Mouse (Mus musculus): ENCODE results near the gene Gm17482. TPM values are rescaled to one million over a fixed set of nuclear protein-coding genes. Genes with fewer than 3 reads are reported as not detected.

Gene Gm17482
- polyA plus RNA-seq, 1 experiment, result not detected

GRCm38 (mm10) chr6:115238031-115239027 lies 11.2 kb downstream of the Gm17482 start:
- Histone ChIP-seq H3K4me3 (ENCODE audit: insufficient read depth, low read depth, low read length) (no peak overlapping the region), H3K4me1 (ENCODE audit: control insufficient read depth, insufficient read depth, insufficient read length, low read length) (peaks cover 43% of the 10 kb centered on the region), H3K27ac (replicated peaks; ENCODE audit: low read depth, low read length) (peak overlapping the region; percentile 99)

GRCm38 (mm10) chr6:115239335-115239734 lies 12.2 kb downstream of the Gm17482 start:
- Histone ChIP-seq H3K27ac (replicated peaks; ENCODE audit: low read depth, low read length) (peak overlapping the region; percentile 99), H3K4me1 (ENCODE audit: control insufficient read depth, insufficient read depth, insufficient read length, low read length) (peaks cover 43% of the 10 kb centered on the region), H3K4me3 (ENCODE audit: insufficient read depth, low read depth, low read length) (no peak overlapping the region)

DNA sequence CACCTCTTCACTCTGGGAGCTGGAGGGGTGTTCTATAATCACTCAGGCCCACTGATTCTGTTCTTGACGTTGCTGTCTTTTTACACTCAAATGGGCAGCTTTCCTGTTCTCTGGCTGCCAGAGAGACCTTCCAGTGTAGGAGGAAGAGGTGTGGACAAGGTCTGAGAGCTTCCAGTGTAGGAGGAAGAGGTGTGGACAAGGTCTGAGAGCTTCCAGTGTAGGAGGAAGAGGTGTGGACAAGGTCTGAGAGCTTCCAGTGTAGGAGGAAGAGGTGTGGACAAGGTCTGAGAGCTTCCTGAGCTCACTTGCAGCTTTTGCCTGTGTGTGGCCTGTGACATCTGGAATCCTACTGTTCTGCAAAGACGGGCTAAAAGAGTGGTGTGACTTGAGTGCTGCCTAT lies 13.3 kb downstream of the Gm17482 start:
- peak overlapping the region; percentile 39 for H3K4me3 ChIP-seq (ENCODE audit: insufficient read depth, low read depth, low read length)
- peaks cover 39% of the 10 kb centered on the region for H3K4me1 ChIP-seq (ENCODE audit: control insufficient read depth, insufficient read depth, insufficient read length, low read length)
- H3K27ac ChIP-seq (replicated peaks; ENCODE audit: low read depth, low read length), result peak overlapping the region; percentile 99

- H3K27ac ChIP-seq (replicated peaks; ENCODE audit: low read depth, low read length), result peak overlapping the region; percentile 99
- no peak overlapping the region for H3K4me3 ChIP-seq (ENCODE audit: insufficient read depth, low read depth, low read length)
- peaks cover 45% of the 10 kb centered on the region for H3K4me1 ChIP-seq (ENCODE audit: control insufficient read depth, insufficient read depth, insufficient read length, low read length)
Measured at GRCm38 (mm10) chr6:115241131-115241699, 14.1 kb downstream of the Gm17482 start.

- Histone ChIP-seq H3K4me1 (ENCODE audit: control insufficient read depth, insufficient read depth, insufficient read length, low read length) (peaks cover 45% of the 10 kb centered on the region), H3K4me3 (ENCODE audit: insufficient read depth, low read depth, low read length) (no peak overlapping the region), H3K27ac (replicated peaks; ENCODE audit: low read depth, low read length) (peak overlapping the region; percentile 84)
Measured at GRCm38 (mm10) chr6:115241939-115242338, 14.8 kb downstream of the Gm17482 start.

DNA sequence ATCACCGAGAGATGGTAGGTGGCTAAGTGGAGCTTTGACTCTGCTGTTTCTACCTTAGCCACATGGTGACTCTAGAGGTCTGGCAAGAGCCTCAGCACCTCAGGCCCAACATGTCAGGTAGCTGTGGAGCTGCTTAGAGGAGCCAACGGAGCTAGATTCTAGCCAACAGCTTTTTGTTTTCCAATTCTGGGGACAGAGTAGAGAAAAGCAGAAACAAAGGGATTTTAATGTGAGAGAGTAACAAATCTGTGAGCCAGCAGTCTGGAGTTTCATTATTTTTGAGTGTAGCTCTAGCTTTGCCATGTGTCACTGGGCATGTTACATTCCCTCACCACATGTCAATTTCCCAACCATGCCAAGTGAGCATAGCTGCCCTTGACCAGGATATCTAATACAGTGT lies 17.1 kb downstream of the Gm17482 start:
- no peak overlapping the region for H3K4me3 ChIP-seq (ENCODE audit: insufficient read depth, low read depth, low read length)
- 0 out of 2 replicates have a peak overlapping the region, but pooled peaks have one; percentile 7 for H3K27ac ChIP-seq (replicated peaks; ENCODE audit: low read depth, low read length)
- H3K4me1 ChIP-seq (ENCODE audit: control insufficient read depth, insufficient read depth, insufficient read length, low read length), result peaks cover 35% of the 10 kb centered on the region

- Histone ChIP-seq H3K27ac (replicated peaks; ENCODE audit: low read depth, low read length) (peak overlapping the region; percentile 29), H3K4me3 (ENCODE audit: insufficient read depth, low read depth, low read length) (no peak overlapping the region), H3K4me1 (ENCODE audit: control insufficient read depth, insufficient read depth, insufficient read length, low read length) (peaks cover 27% of the 10 kb centered on the region)
Measured at GRCm38 (mm10) chr6:115245500-115246058, 18.4 kb downstream of the Gm17482 start.

GRCm38 (mm10) chr6:115251531-115251985 lies 24.4 kb downstream of the Gm17482 start:
- Histone ChIP-seq H3K27ac (replicated peaks; ENCODE audit: low read depth, low read length) (peak overlapping the region; percentile 69), H3K4me3 (ENCODE audit: insufficient read depth, low read depth, low read length) (peak overlapping the region; percentile 62), H3K4me1 (ENCODE audit: control insufficient read depth, insufficient read depth, insufficient read length, low read length) (peaks cover 10% of the 10 kb centered on the region; the same call in 1 of the 2 replicates)

GRCm38 (mm10) chr6:115252099-115252873 lies 25.1 kb downstream of the Gm17482 start, which contains the start of gene Timp4:
Gene Timp4 (minus strand): TSS chr6:115252205.
- peak within 1 kb of the TSS; percentile 69 for H3K27ac ChIP-seq (replicated peaks; ENCODE audit: low read depth, low read length)
- peak within 1 kb of the TSS; percentile 62 for H3K4me3 ChIP-seq (ENCODE audit: insufficient read depth, low read depth, low read length)

GRCm38 (mm10) chr6:115255171-115255570 lies 28.0 kb downstream of the Gm17482 start:
- Histone ChIP-seq H3K4me3 (ENCODE audit: insufficient read depth, low read depth, low read length) (no peak overlapping the region), H3K27ac (replicated peaks; ENCODE audit: low read depth, low read length) (no peak overlapping the region), H3K4me1 (ENCODE audit: control insufficient read depth, insufficient read depth, insufficient read length, low read length) (peaks cover 5% of the 10 kb centered on the region; the same call in 1 of the 2 replicates)

More at GRCm38 (mm10) chr6:115252099-115252873, 25.1 kb downstream of the Gm17482 start, which contains the start of gene Timp4:
- peaks cover 10% of the 10 kb centered on the region; the same call in 1 of the 2 replicates for H3K4me1 ChIP-seq (ENCODE audit: control insufficient read depth, insufficient read depth, insufficient read length, low read length)

DNA sequence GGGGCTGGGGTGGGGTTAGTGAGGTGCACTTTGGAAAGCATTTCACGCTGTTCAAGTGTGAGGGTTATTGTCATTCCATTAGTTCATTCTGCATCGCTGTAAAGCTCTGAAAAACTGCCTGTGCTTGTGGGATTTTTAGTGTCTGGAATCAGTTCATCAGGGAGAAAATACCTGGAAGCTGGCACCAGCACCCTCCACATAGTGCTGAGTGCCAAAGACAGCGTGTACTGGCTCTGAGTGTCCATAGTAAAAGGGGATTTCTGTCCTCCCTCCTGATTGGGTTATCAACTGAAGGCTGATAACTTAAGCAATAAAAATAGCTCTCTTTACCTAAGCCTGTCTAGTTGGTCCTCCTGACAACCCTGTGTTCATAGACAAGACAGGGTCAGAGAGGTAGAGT lies 33.4 kb downstream of the Gm17482 start:
- no peak overlapping the region for H3K27ac ChIP-seq (replicated peaks; ENCODE audit: low read depth, low read length)
- no peaks in the 10 kb centered on the region for H3K4me1 ChIP-seq (ENCODE audit: control insufficient read depth, insufficient read depth, insufficient read length, low read length)
- no peak overlapping the region for H3K4me3 ChIP-seq (ENCODE audit: insufficient read depth, low read depth, low read length)

GRCm38 (mm10) chr6:115266791-115267190 lies 39.6 kb downstream of the Gm17482 start:
- Histone ChIP-seq H3K27ac (replicated peaks; ENCODE audit: low read depth, low read length) (peak overlapping the region; percentile 85), H3K4me3 (ENCODE audit: insufficient read depth, low read depth, low read length) (no peak overlapping the region), H3K4me1 (ENCODE audit: control insufficient read depth, insufficient read depth, insufficient read length, low read length) (peaks cover 34% of the 10 kb centered on the region)

DNA sequence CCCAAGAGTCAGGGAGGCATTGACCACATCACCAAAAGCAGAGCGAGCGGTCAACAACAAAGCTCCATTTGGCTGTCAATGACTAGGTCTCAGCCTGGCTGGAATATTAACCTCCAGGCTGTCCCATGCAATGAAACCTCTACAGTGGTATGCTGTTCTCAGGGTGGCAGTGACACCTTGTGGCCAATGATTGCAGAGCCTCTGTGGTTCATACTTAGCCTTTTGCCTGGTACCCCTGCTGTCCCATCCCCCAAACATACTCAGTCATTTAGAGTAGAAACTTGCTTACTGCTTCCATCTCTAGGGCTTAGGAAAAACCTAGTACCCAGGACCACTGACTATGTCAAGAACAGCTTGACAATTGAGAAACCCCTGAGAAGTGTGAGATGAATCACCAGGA lies 40.8 kb downstream of the Gm17482 start:
- Histone ChIP-seq H3K27ac (replicated peaks; ENCODE audit: low read depth, low read length) (peak overlapping the region; percentile 96), H3K4me1 (ENCODE audit: control insufficient read depth, insufficient read depth, insufficient read length, low read length) (peaks cover 42% of the 10 kb centered on the region), H3K4me3 (ENCODE audit: insufficient read depth, low read depth, low read length) (no peak overlapping the region)

DNA sequence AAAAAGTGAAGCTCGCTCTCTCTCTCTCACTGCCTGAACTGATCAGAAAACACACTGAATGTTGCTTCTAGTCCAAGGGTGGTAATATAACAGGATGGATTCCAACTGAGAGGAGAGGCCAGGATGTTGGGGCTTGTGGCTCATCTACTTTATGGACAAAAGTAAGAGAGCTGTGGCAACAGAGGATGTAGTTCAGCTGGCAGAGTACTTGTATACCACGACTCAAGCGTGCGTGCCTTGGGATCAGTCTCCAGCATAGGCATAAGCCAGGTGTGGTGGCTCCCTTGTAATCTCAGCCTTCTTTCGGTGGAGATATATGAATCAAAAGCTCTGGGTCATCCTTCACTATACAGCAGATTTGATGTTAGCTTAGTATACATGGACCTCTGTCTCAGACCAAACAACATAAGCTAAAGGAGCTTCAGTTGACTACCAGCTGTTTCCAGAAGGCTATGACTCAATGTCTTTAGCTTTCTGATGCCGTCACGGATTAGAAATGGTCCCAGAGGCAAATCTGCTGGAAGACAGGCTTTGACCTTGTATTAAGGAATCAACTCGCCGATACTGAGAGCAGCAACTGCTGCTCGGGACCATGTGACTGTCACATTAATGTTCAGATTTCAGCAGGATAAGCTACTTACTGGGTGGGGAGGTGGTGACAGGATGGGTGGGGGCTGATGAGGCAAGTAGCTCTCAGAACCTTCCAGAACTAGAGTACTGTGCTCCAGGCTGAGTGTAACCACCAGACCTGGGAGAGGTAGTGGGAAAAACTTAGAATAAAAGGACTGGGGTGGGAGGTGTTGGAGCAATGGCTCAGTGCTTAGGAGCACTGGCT lies 41.6 kb downstream of the Gm17482 start:
- Histone ChIP-seq H3K4me1 (ENCODE audit: control insufficient read depth, insufficient read depth, insufficient read length, low read length) (peaks cover 46% of the 10 kb centered on the region), H3K4me3 (ENCODE audit: insufficient read depth, low read depth, low read length) (no peak overlapping the region), H3K27ac (replicated peaks; ENCODE audit: low read depth, low read length) (peak overlapping the region; percentile 96)
